In the genomic region with DNA sequence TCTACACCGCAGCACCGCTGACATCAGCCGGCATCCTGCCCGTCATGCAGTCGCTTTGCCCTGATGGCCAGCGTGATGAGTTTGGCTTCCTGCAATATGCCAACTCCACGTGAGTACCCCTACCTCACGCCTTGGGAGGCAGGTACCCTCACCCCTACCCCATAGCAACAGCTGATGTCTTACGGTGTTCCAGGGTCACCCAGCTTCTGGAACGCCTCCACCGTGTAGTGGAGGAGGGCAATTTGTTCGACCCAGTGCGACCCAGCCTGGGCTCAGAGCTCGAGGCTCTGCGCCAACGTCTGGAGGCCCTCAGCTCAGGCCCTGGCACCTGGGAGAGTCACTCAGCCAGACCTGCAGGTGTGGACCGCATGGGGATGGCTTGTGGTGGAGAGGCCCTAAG, we compare ENCODE assay signal across 23 mouse cellular contexts. TPM values are rescaled to one million over a fixed set of nuclear protein-coding genes. Genes with fewer than 3 reads are reported as not detected.
DNase-seq lines count a peak whose midpoint lies in the region; ATAC-seq and TF ChIP-seq lines count a peak whose summit lies in the region.
"Had no signal": no experiment of that assay in that cellular context is flagged by ENCODE, and none has a peak within 500 bp of the region (broad histone marks: within the 10 kb centered on the region; RNA-seq: fewer than 3 reads in every experiment).

No protein-coding gene starts in this region.

- ATAC-seq in megakaryocyte, adult 5-6 weeks (ENCODE audit: poor library complexity, severe bottlenecking) = no peak
- ATAC-seq: forebrain, embryonic 14.5 days; forebrain, embryonic 16.5 days had no signal

- peak in 1 of 2 experiments; percentile 57 for DNase-seq in cerebellum, adult 2 months
- no peak for DNase-seq in cerebellum, adult 11 months
- peak; percentile 40 to 47 for DNase-seq in cerebellum, postnatal 25 days
- DNase-seq in cerebellum, postnatal 10 days = no peak
- peak; percentile 14 for DNase-seq in gastrocnemius, adult 2 months
- no peak for DNase-seq in gastrocnemius, postnatal 10 days
- DNase-seq: adrenal gland, adult 2 months; adrenal gland, postnatal 10 days; adrenal gland, postnatal 25 days; cerebellum, postnatal 36 days; embryo, embryonic 11 days had no signal

- peak overlapping the region; percentile 77 for H3K27ac ChIP-seq in cerebellum, adult 2 months (ENCODE audit: insufficient read depth, low read length)
- H3K27ac ChIP-seq in gastrocnemius, adult 2 months = no peak overlapping the region
- H3K27ac ChIP-seq: embryonic facial prominence, embryonic 12.5 days; embryonic facial prominence, embryonic 15.5 days; forebrain, embryonic 10.5 days; forebrain, embryonic 12.5 days had no signal

- no peaks in the 10 kb centered on the region for H3K27me3 ChIP-seq in cerebellum, adult 2 months (ENCODE audit: control insufficient read depth, insufficient read depth, low read length)
- H3K27me3 ChIP-seq in megakaryocyte, embryonic 14.5 days (replicated peaks) = peaks cover 59% of the 10 kb centered on the region

- H3K36me3 ChIP-seq in megakaryocyte, embryonic 14.5 days (replicated peaks; ENCODE audit: low read length) = peaks cover 67% of the 10 kb centered on the region

- H3K4me1 ChIP-seq in cerebellum, adult 2 months (ENCODE audit: control insufficient read depth, insufficient read depth, low read length) = peaks cover 73% of the 10 kb centered on the region
- H3K4me1 ChIP-seq in megakaryocyte, embryonic 14.5 days = peaks cover 73% of the 10 kb centered on the region

- TF ChIP-seq POLR2A in cerebellum, adult 2 months (IDR thresholded peaks at IDR 0.05; ENCODE audit: borderline replicate concordance, insufficient read depth, low read length) = no peak

- H3K9me3 ChIP-seq in megakaryocyte, embryonic 14.5 days = no peaks in the 10 kb centered on the region
- H3K9me3 ChIP-seq: embryonic facial prominence, embryonic 12.5 days; embryonic facial prominence, embryonic 15.5 days; forebrain, embryonic 10.5 days; forebrain, embryonic 12.5 days had no signal

- no peak overlapping the region for H3K4me3 ChIP-seq in cerebellum, adult 2 months (replicated peaks; ENCODE audit: insufficient read depth, low read depth, low read length)
- no peak overlapping the region for H3K4me3 ChIP-seq in gastrocnemius, adult 2 months
- peak overlapping the region; percentile 12 for H3K4me3 ChIP-seq in megakaryocyte, embryonic 14.5 days (replicated peaks)
- H3K4me3 ChIP-seq: embryonic facial prominence, embryonic 12.5 days; embryonic facial prominence, embryonic 15.5 days; erythroblast, embryonic 14.5 days; forebrain, embryonic 10.5 days; forebrain, embryonic 12.5 days had no signal

- no peak for TF ChIP-seq CTCF in cerebellum, adult 2 months (IDR thresholded peaks at IDR 0.05; ENCODE audit: borderline replicate concordance, insufficient read depth, low read depth, low read length)
- TF ChIP-seq CTCF in gastrocnemius, adult 2 months (IDR thresholded peaks at IDR 0.05) = no peak

- 23% methylated on average over 17 of the region's 17 CpGs for WGBS in cerebellum, adult 2 months

- intact Hi-C loops in gastrocnemius, adult 2 months (cut with DNase I) = no loop called here

RNA-seq across cellular contexts. Expression of a gene that starts 4.6 kb away (rescaled TPM):
- 285 and 294 TPM in 2 replicates for polyA plus RNA-seq in cerebellum, adult 2 months (2012; rRNA removed)
- total RNA-seq in gastrocnemius, adult 2 months (2021) = 10 to 100 TPM; 15.1 to 15.3 TPM
- 10 to 100 TPM; 10.4 to 14.1 TPM for total RNA-seq in gastrocnemius, postnatal 10 days (2021)
- 13.1 and 24.3 TPM in 2 replicates for polyA plus RNA-seq in megakaryocyte, embryonic 14.5 days (2012; ENCODE audit: insufficient read depth, low replicate concordance)
- 25.5 and 33.3 TPM in 2 replicates for total RNA-seq in megakaryocyte, adult 5-6 weeks (2015)
- total RNA-seq in megakaryocyte, adult 5-6 weeks (2017) = 12.0 and 13.0 TPM in 2 replicates

RNA-seq across cellular contexts. Expression of a gene that starts 10.0 kb away (rescaled TPM):
- 0.51 and 0.71 TPM in 2 replicates for polyA plus RNA-seq in cerebellum, adult 2 months (2012; rRNA removed)
- total RNA-seq in gastrocnemius, adult 2 months (2021) = not detected
- not detected for total RNA-seq in gastrocnemius, postnatal 10 days (2021)
- 4.3 TPM in 1 of 2 replicates, not detected in the other for polyA plus RNA-seq in megakaryocyte, embryonic 14.5 days (2012; ENCODE audit: insufficient read depth, low replicate concordance)
- total RNA-seq in megakaryocyte, adult 5-6 weeks (2015) = 10.1 and 11.6 TPM in 2 replicates
- 20.4 and 21.5 TPM in 2 replicates for total RNA-seq in megakaryocyte, adult 5-6 weeks (2017)
- total RNA-seq: adrenal gland, postnatal 25 days; ES-E14 had no signal
- polyA plus RNA-seq: embryonic facial prominence, embryonic 12.5 days; forebrain, embryonic 10.5 days; forebrain, embryonic 14.5 days; forebrain, embryonic 16.5 days had no signal

RNA-seq across cellular contexts. Expression of a gene that starts 23.5 kb away (rescaled TPM):
- 0.84 and 2.8 TPM in 2 replicates for polyA plus RNA-seq in cerebellum, adult 2 months (2012; rRNA removed)
- 1 to 10 TPM in 1 of 2 experiments, under 1 TPM in 1; 0.31 to 1.1 TPM for total RNA-seq in gastrocnemius, adult 2 months (2021)
- under 1 TPM in 1 of 2 experiments, not detected in 1; 0.52 TPM for total RNA-seq in gastrocnemius, postnatal 10 days (2021)
- not detected in 2 replicates for polyA plus RNA-seq in megakaryocyte, embryonic 14.5 days (2012; ENCODE audit: insufficient read depth, low replicate concordance)
- not detected in 2 replicates for total RNA-seq in megakaryocyte, adult 5-6 weeks (2015)
- total RNA-seq in megakaryocyte, adult 5-6 weeks (2017) = not detected in 2 replicates
- total RNA-seq: adrenal gland, postnatal 25 days; common myeloid progenitor, adult 5-6 weeks had no signal
- polyA plus RNA-seq: erythroblast, embryonic 14.5 days had no signal

RNA-seq across cellular contexts. Expression of a gene that starts 27.8 kb away (rescaled TPM):
- 196 and 230 TPM in 2 replicates for polyA plus RNA-seq in cerebellum, adult 2 months (2012; rRNA removed)
- total RNA-seq in gastrocnemius, adult 2 months (2021) = 10 to 100 TPM; 13.6 to 14.4 TPM
- 10 to 100 TPM; 23.5 to 25.2 TPM for total RNA-seq in gastrocnemius, postnatal 10 days (2021)
- polyA plus RNA-seq in megakaryocyte, embryonic 14.5 days (2012; ENCODE audit: insufficient read depth, low replicate concordance) = 51.1 and 52.3 TPM in 2 replicates
- total RNA-seq in megakaryocyte, adult 5-6 weeks (2015) = 36.3 and 36.5 TPM in 2 replicates
- total RNA-seq in megakaryocyte, adult 5-6 weeks (2017) = 25.7 and 29.6 TPM in 2 replicates

RNA-seq across cellular contexts. Expression of a gene that starts 34.0 kb away (rescaled TPM):
- polyA plus RNA-seq in cerebellum, adult 2 months (2012; rRNA removed) = 502 and 505 TPM in 2 replicates
- total RNA-seq in gastrocnemius, adult 2 months (2021) = 10 to 100 TPM; 14.9 to 16.9 TPM
- total RNA-seq in gastrocnemius, postnatal 10 days (2021) = 10 to 100 TPM; 25.2 to 37.3 TPM
- polyA plus RNA-seq in megakaryocyte, embryonic 14.5 days (2012; ENCODE audit: insufficient read depth, low replicate concordance) = 3.7 and 3.9 TPM in 2 replicates
- not detected in 2 replicates for total RNA-seq in megakaryocyte, adult 5-6 weeks (2015)
- total RNA-seq in megakaryocyte, adult 5-6 weeks (2017) = not detected in 2 replicates
- total RNA-seq: MEL had no signal
- polyA plus RNA-seq: erythroblast, embryonic 14.5 days had no signal

Comparison
In these comparisons a context has a peak if more than half of its experiments do, and no peak if none do; other contexts are left out.
1. DNase-seq: peak in cerebellum, postnatal 25 days (2 of 2) and gastrocnemius, adult 2 months (single experiment); none in cerebellum, adult 11 months (single experiment), cerebellum, postnatal 10 days (0 of 2) and gastrocnemius, postnatal 10 days (single experiment).
2. RNA of a gene that starts 10.0 kb away (total RNA-seq): 10.1 to 21.5 TPM in megakaryocyte, adult 5-6 weeks; not detected in gastrocnemius, adult 2 months and not detected in gastrocnemius, postnatal 10 days; every median in the first group is over 10 times any median in the second.